Mouse (Mus musculus) urinary bladder, adult 2 months (tissue): Measurements from ENCODE around the gene Cgrrf1. TPM values are rescaled to one million over a fixed set of nuclear protein-coding genes. Genes with fewer than 3 reads are reported as not detected.

Experiments
- DNase-seq: peaks from one replicate; pipeline ENCODE4 v3.0.0; 2022; ENCODE audit warnings: low spot score
- polyA plus RNA-seq: library from polyadenylated mRNA; depleted of rRNA; stranded (reverse); fragments of >200 nt; gene quantifications from 2 replicates; pipeline ENCODE4 v1.2.3, GENCODE M21; 2012

Gene Cgrrf1
- polyA plus RNA-seq, 1 experiment, result 50.5 TPM

GRCm38 (mm10) chr14:46821873-46822716, 9.8 kb upstream of the Cgrrf1 start, which contains the start of gene Gmfb:
Gene Gmfb, minus strand, starts transcription at chr14:46822242.
- DNase-seq, result peak; percentile 98

GRCm38 (mm10) chr14:46823996-46824395, 7.9 kb upstream of the Cgrrf1 start:
- DNase-seq, result no peak

GRCm38 (mm10) chr14:46827430-46827829, 4.5 kb upstream of the Cgrrf1 start:
- no peak for DNase-seq

- DNase-seq, result no peak
Observed at GRCm38 (mm10) chr14:46831295-46831694, 630 bp upstream of the Cgrrf1 start.

GRCm38 (mm10) chr14:46832354-46833272, 688 bp downstream of the Cgrrf1 start:
- DNase-seq, result no peak

GRCm38 (mm10) chr14:46839326-46839725, 7.4 kb downstream of the Cgrrf1 start:
- DNase-seq, result no peak

- no peak for DNase-seq
Observed at GRCm38 (mm10) chr14:46845706-46846105, 13.8 kb downstream of the Cgrrf1 start.

GRCm38 (mm10) chr14:46848063-46848590, 16.2 kb downstream of the Cgrrf1 start:
- DNase-seq, result no peak

GRCm38 (mm10) chr14:46848736-46849135, 16.8 kb downstream of the Cgrrf1 start:
- DNase-seq, result no peak

- no peak for DNase-seq
Observed at GRCm38 (mm10) chr14:46849769-46850168, 17.8 kb downstream of the Cgrrf1 start.

- DNase-seq, result no peak
Observed at GRCm38 (mm10) chr14:46853677-46854076, 21.8 kb downstream of the Cgrrf1 start.

GRCm38 (mm10) chr14:46862922-46863321, 31.0 kb downstream of the Cgrrf1 start:
- DNase-seq, result no peak

- no peak for DNase-seq
Observed at GRCm38 (mm10) chr14:46880935-46881334, 49.0 kb downstream of the Cgrrf1 start.

- no peak for DNase-seq
Observed at GRCm38 (mm10) chr14:46881581-46882430, 49.9 kb downstream of the Cgrrf1 start.

GRCm38 (mm10) chr14:46882431-46883067, 50.6 kb downstream of the Cgrrf1 start, which contains the start of gene Samd4:
Gene Samd4, plus strand, starts transcription at chr14:46882854.
- DNase-seq, result peak; percentile 72

- peak; percentile 53 for DNase-seq
Observed at GRCm38 (mm10) chr14:46883068-46883870, 51.3 kb downstream of the Cgrrf1 start.

- DNase-seq, result peak; percentile 47
Observed at GRCm38 (mm10) chr14:46883871-46884441, 52.0 kb downstream of the Cgrrf1 start.

- DNase-seq, result peak; percentile 60
Observed at GRCm38 (mm10) chr14:46884701-46885428, 52.9 kb downstream of the Cgrrf1 start.

- no peak for DNase-seq
Observed at GRCm38 (mm10) chr14:46885429-46885755, 53.5 kb downstream of the Cgrrf1 start.
